Mouse (Mus musculus) CH12.LX (cell line): ENCODE results near the gene Igf1r. TPM values are rescaled to one million over a fixed set of nuclear protein-coding genes. Genes with fewer than 3 reads are reported as not detected.

Source experiments
- DNase-seq: peaks from one replicate; pipeline ENCODE4 v3.0.0-alpha.2; 2013; ENCODE audit errors: extremely low read depth
- H3K27ac ChIP-seq: 2 replicates; pipeline ENCODE4 v1.5.1; 2012; ENCODE audit warnings: low read depth, mild to moderate bottlenecking, control low read depth, moderate library complexity; ENCODE audit not compliant: insufficient read depth
- H3K27me3 ChIP-seq: replicated peaks from 2 replicates; pipeline ENCODE3; 2012; ENCODE audit warnings: inconsistent platforms
- H3K36me3 ChIP-seq, 2 experiments: replicated peaks in 1 of 2; 2 replicates each; pipeline versions ENCODE3 to v1.6.1; 2012; ENCODE audit warnings: inconsistent platforms in 1 of 2, low read length in 1 of 2, mild to moderate bottlenecking in 1 of 2, mixed read lengths in 1 of 2, moderate library complexity in 1 of 2; ENCODE audit not compliant: control insufficient read depth in 1 of 2, insufficient read depth in 1 of 2
- H3K4me1 ChIP-seq, 2 experiments: 2 replicates each; pipeline ENCODE4 v1.6.1; 2012; ENCODE audit warnings: inconsistent platforms in 1 of 2, moderate library complexity in 1 of 2; ENCODE audit not compliant: insufficient read depth in 2 of 2, control insufficient read depth in 1 of 2
- H3K4me2 ChIP-seq: 2 replicates; pipeline ENCODE4 v1.6.1; 2012; ENCODE audit warnings: low read depth, mild to moderate bottlenecking, control low read depth; ENCODE audit not compliant: poor library complexity, insufficient read depth, severe bottlenecking
- H3K4me3 ChIP-seq, 3 experiments: fragments of 150-350 bp in 1 of 3; sonication (generic) in 1 of 3; replicated peaks in 1 of 3; 2 replicates each; pipeline versions ENCODE3 to v1.5.1; 2011 to 2012; ENCODE audit warnings: low read depth in 2 of 3, low read length in 2 of 3, mild to moderate bottlenecking in 2 of 3, moderate library complexity in 2 of 3, control low read depth in 1 of 3, improper control_type of control experiment in 1 of 3, inconsistent platforms in 1 of 3, mixed read lengths in 1 of 3; ENCODE audit not compliant: poor library complexity in 1 of 3
- H3K79me2 ChIP-seq: replicated peaks from 2 replicates; pipeline ENCODE4 v1.6.1; 2012; ENCODE audit warnings: mild to moderate bottlenecking, moderate library complexity; ENCODE audit not compliant: control insufficient read depth, poor library complexity, insufficient read depth, severe bottlenecking; ENCODE audit errors: extremely low read depth
- H3K9ac ChIP-seq: 2 replicates; pipeline ENCODE4 v1.6.1; 2012; ENCODE audit warnings: low read depth, mild to moderate bottlenecking, control low read depth, moderate library complexity; ENCODE audit not compliant: insufficient read depth
- H3K9me3 ChIP-seq: replicated peaks from 2 replicates; pipeline ENCODE3; 2012; ENCODE audit warnings: low read length, inconsistent platforms, mixed read lengths
- CHD1 ChIP-seq: IDR thresholded peaks from 2 replicates; pipeline ENCODE4 v1.6.1; 2012; ENCODE audit warnings: low read depth, low read length, improper control_type of control experiment, inconsistent platforms
- CHD2 ChIP-seq: IDR thresholded peaks from 2 replicates; pipeline ENCODE4 v1.6.1; 2011; ENCODE audit warnings: low read length, improper control_type of control experiment
- E2F4 ChIP-seq: IDR thresholded peaks from 2 replicates; pipeline ENCODE4 v1.6.1; 2011; ENCODE audit warnings: low read depth, low read length, improper control_type of control experiment; ENCODE audit not compliant: insufficient replicate concordance
- EP300 ChIP-seq: IDR thresholded peaks from 2 replicates; pipeline ENCODE4 v1.6.1; 2011; ENCODE audit warnings: low read length, improper control_type of control experiment
- GABPA ChIP-seq: IDR thresholded peaks from 2 replicates; pipeline ENCODE4 v1.6.1; 2012; ENCODE audit warnings: low read depth, low read length, improper control_type of control experiment, inconsistent platforms; ENCODE audit not compliant: insufficient replicate concordance
- HCFC1 ChIP-seq: IDR thresholded peaks from 2 replicates; pipeline ENCODE4 v1.6.1; 2012; ENCODE audit warnings: low read depth, mild to moderate bottlenecking, inconsistent platforms, low read length, improper control_type of control experiment
- JUN ChIP-seq: IDR thresholded peaks from 2 replicates; pipeline ENCODE4 v1.6.1; 2011; ENCODE audit warnings: low read depth, mild to moderate bottlenecking, low read length, improper control_type of control experiment, moderate library complexity; ENCODE audit not compliant: insufficient read depth
- JUND ChIP-seq: conservative IDR thresholded peaks from 2 replicates; pipeline ENCODE4 v1.6.1; 2011; ENCODE audit warnings: low read depth, low read length, improper control_type of control experiment
- KAT2A ChIP-seq: IDR thresholded peaks from 2 replicates; pipeline ENCODE4 v1.6.1; 2012; ENCODE audit warnings: low read length, improper control_type of control experiment, inconsistent platforms; ENCODE audit not compliant: insufficient replicate concordance
- MAX ChIP-seq: IDR thresholded peaks from 2 replicates; pipeline ENCODE4 v1.6.1; 2011; ENCODE audit warnings: low read length, improper control_type of control experiment
- MAZ ChIP-seq: IDR thresholded peaks from 2 replicates; pipeline ENCODE4 v1.6.1; 2012; ENCODE audit warnings: low read depth, mild to moderate bottlenecking, inconsistent platforms, low read length, improper control_type of control experiment, moderate library complexity
- MEF2A ChIP-seq: IDR thresholded peaks from 2 replicates; pipeline ENCODE4 v1.6.1; 2014; ENCODE audit warnings: low read depth, mild to moderate bottlenecking, inconsistent platforms, low read length, improper control_type of control experiment, borderline replicate concordance
- NELFE ChIP-seq: IDR thresholded peaks from 2 replicates; pipeline ENCODE4 v1.6.1; 2011; ENCODE audit warnings: low read depth, low read length, improper control_type of control experiment
- NRF1 ChIP-seq: IDR thresholded peaks from 2 replicates; pipeline ENCODE4 v1.6.1; 2014; ENCODE audit warnings: low read depth, mild to moderate bottlenecking, inconsistent platforms, low read length, improper control_type of control experiment, moderate library complexity
- RAD21 ChIP-seq: IDR thresholded peaks from 2 replicates; pipeline ENCODE4 v1.6.1; 2011; ENCODE audit warnings: low read depth, mild to moderate bottlenecking, low read length, improper control_type of control experiment, moderate library complexity
- RCOR1 ChIP-seq: conservative IDR thresholded peaks from 2 replicates; pipeline ENCODE4 v1.6.1; 2012; ENCODE audit warnings: low read depth, mild to moderate bottlenecking, inconsistent platforms, low read length, improper control_type of control experiment
- SMC3 ChIP-seq: IDR thresholded peaks from 2 replicates; pipeline ENCODE4 v1.6.1; 2011; ENCODE audit warnings: low read depth, low read length, improper control_type of control experiment
- TCF12 ChIP-seq: IDR thresholded peaks from 2 replicates; pipeline ENCODE4 v1.6.1; 2014; ENCODE audit warnings: low read depth, mild to moderate bottlenecking, inconsistent platforms, low read length, improper control_type of control experiment
- UBTF ChIP-seq: IDR thresholded peaks from 2 replicates; pipeline ENCODE4 v1.6.1; 2012; ENCODE audit warnings: low read depth, mild to moderate bottlenecking, inconsistent platforms, low read length, improper control_type of control experiment, moderate library complexity
- USF1 ChIP-seq: IDR thresholded peaks from 2 replicates; pipeline ENCODE4 v1.6.1; 2014; ENCODE audit warnings: low read depth, mild to moderate bottlenecking, inconsistent platforms, low read length, improper control_type of control experiment
- USF2 ChIP-seq: conservative IDR thresholded peaks from 2 replicates; pipeline ENCODE4 v1.6.1; 2011; ENCODE audit warnings: low read depth, low read length, improper control_type of control experiment
- ZC3H11A ChIP-seq: IDR thresholded peaks from 2 replicates; pipeline ENCODE4 v1.6.1; 2012; ENCODE audit warnings: low read depth, mild to moderate bottlenecking, inconsistent platforms, low read length, improper control_type of control experiment
- ZKSCAN1 ChIP-seq: IDR thresholded peaks from 2 replicates; pipeline ENCODE4 v1.6.1; 2012; ENCODE audit warnings: low read depth, inconsistent platforms, low read length, improper control_type of control experiment, borderline replicate concordance
- dilution Hi-C: fragments of 300-500 bp; cut with MboI; formaldehyde crosslinking; loops from 2 replicates; pipeline ENCODE4 v1.14.3; 2020; ENCODE audit warnings: low sequenced_read_pairs; ENCODE audit not compliant: extremely low pct_unique_long_range_greater_than_20kb, extremely low pct_ligation_motif_present
- in situ Hi-C: fragments of 300-500 bp; cut with MboI; formaldehyde crosslinking; loops from 3 replicates; pipeline ENCODE4 v1.14.3; 2019; ENCODE audit warnings: low sequenced_read_pairs, low pct_ligation_motif_present, low pct_unique_long_range_greater_than_20kb, mixed read lengths
- polyA plus RNA-seq: library from polyadenylated mRNA; unstranded; fragments of >175 nt; gene quantifications from 2 replicates; pipeline ENCODE4 v1.2.1, GENCODE M21; 2012; ENCODE audit warnings: low read depth; ENCODE audit not compliant: insufficient read length
- total RNA-seq, 2 experiments: library from RNA; depleted of rRNA; stranded (reverse); fragments of 300-350 nt in 1 of 2; fragments of >200 nt in 1 of 2; gene quantifications; 2 replicates each; pipeline ENCODE4 v1.2.3; 2012 to 2014

Igf1r gene
- total and polyA plus RNA-seq, 3 experiments: 0.19 to 1.6 (median 0.29) TPM

GRCm38 (mm10) chr7:68053002-68053624 is 100.5 kb downstream of the Igf1r start:
- DNase-seq: no peak
- Histone ChIP-seq H3K27ac (no peak overlapping the region), H3K36me3 (no peaks in the 10 kb centered on the region), H3K9ac (no peak overlapping the region), H3K4me1 (peaks cover 0 to 3% of the 10 kb centered on the region in 2 experiments; a peak in 2 of 4 replicates), H3K4me3 (no peak overlapping the region), H3K79me2 (no peaks in the 10 kb centered on the region), H3K4me2 (no peak overlapping the region), H3K27me3 (peaks cover 6% of the 10 kb centered on the region), H3K9me3 (no peaks in the 10 kb centered on the region)
- dilution Hi-C loops: no loop called here
- in situ Hi-C loops: no loop called here
- TF ChIP-seq E2F4: no peak
- no peak for TF ChIP-seq HCFC1
- no peak for TF ChIP-seq KAT2A
- TF ChIP-seq NELFE: no peak
- TF ChIP-seq RAD21: no peak
- no peak for TF ChIP-seq CHD2
- no peak for TF ChIP-seq UBTF
- no peak for TF ChIP-seq ZC3H11A
- no peak for TF ChIP-seq MEF2A
- TF ChIP-seq TCF12: no peak
- TF ChIP-seq USF2: no peak
- no peak for TF ChIP-seq EP300
- no peak for TF ChIP-seq ZKSCAN1
- TF ChIP-seq USF1: no peak
- no peak for TF ChIP-seq JUND
- no peak for TF ChIP-seq CHD1
- TF ChIP-seq SMC3: no peak

- no peak for DNase-seq
- H3K4me2 ChIP-seq: peak overlapping the region; percentile 47
- TF ChIP-seq KAT2A (no peak), NRF1 (no peak), JUN (no peak), MAZ (no peak), RAD21 (no peak), GABPA (no peak), MAX (no peak), RCOR1 (no peak), ZC3H11A (no peak), CHD1 (no peak), EP300 (no peak), HCFC1 (no peak)
- no peaks in the 10 kb centered on the region for H3K79me2 ChIP-seq
- H3K27ac ChIP-seq: no peak overlapping the region
- dilution Hi-C loops: no loop called here
- in situ Hi-C loops: no loop called here
- no peaks in the 10 kb centered on the region for H3K9me3 ChIP-seq
- no peak overlapping the region for H3K4me3 ChIP-seq
- H3K27me3 ChIP-seq: peaks cover 2% of the 10 kb centered on the region
- H3K9ac ChIP-seq: peak overlapping the region; percentile 32; the same call in 1 of the 2 replicates
- peaks cover 0 to 3% of the 10 kb centered on the region in 2 experiments; a peak in 2 of 4 replicates for H3K4me1 ChIP-seq
- H3K36me3 ChIP-seq: no peaks in the 10 kb centered on the region
Observed at GRCm38 (mm10) chr7:68054498-68054897, 101.9 kb downstream of the Igf1r start.
